Mouse (Mus musculus) limb, embryonic 13.5 days (tissue): ENCODE results near the gene Olfr275. TPM values are rescaled to one million over a fixed set of nuclear protein-coding genes. Genes with fewer than 3 reads are reported as not detected.

ENCODE experiments used
- polyA plus RNA-seq: library from polyadenylated mRNA; unstranded; fragments of >200 nt; fragmentation: Nextera tagmentation; extraction: Ambion mirVana; gene quantifications from 2 replicates; pipeline ENCODE4 v1.2.1, GENCODE M21; 2015

Olfr275 gene
- polyA plus RNA-seq, 1 experiment from 2014 or later: not detected

Other genes starting within 250 kb of the Olfr275 start
- not detected in 2 replicates for gene Toporsl, start 218.3 kb upstream of the Olfr275 start, polyA plus RNA-seq
- gene Olfr273, start 44.6 kb downstream of the Olfr275 start, polyA plus RNA-seq: not detected in 2 replicates
- gene Olfr272, start 104.6 kb downstream of the Olfr275 start, polyA plus RNA-seq: not detected in 2 replicates
- gene Olfr270, start 149.9 kb downstream of the Olfr275 start, polyA plus RNA-seq: not detected in 2 replicates
- gene Nipsnap3a, start 174.7 kb downstream of the Olfr275 start, polyA plus RNA-seq: not detected in 2 replicates
- gene Nipsnap3b, start 197.3 kb downstream of the Olfr275 start, polyA plus RNA-seq: 55.9 and 56.4 TPM in 2 replicates